Mouse (Mus musculus) spleen, postnatal 10 days (tissue): Measurements from ENCODE around the gene Cuta.

Experiments
- DNase-seq, 2 experiments: peaks; one replicate each; pipeline ENCODE4 v3.0.0; 2021 to 2022; ENCODE audit warnings: low spot score in 2 of 2

The Cuta gene

GRCm38 (mm10) chr17:26956309-26956708, 16.9 kb upstream of the Cuta start:
- DNase-seq = peak in 1 of 2 experiments; percentile 15

GRCm38 (mm10) chr17:26953726-26954125, 14.4 kb upstream of the Cuta start:
- no peak for DNase-seq

- DNase-seq = peak in 1 of 2 experiments; percentile 17
These were observed 13.8 kb upstream of the Cuta start for GRCm38 (mm10) chr17:26953201-26953600.

- no peak for DNase-seq
These were observed 12.8 kb upstream of the Cuta start for GRCm38 (mm10) chr17:26951952-26952877.

- DNase-seq = peak in 1 of 2 experiments; percentile 88
These were observed 12.0 kb upstream of the Cuta start for GRCm38 (mm10) chr17:26951406-26951805.

GRCm38 (mm10) chr17:26950560-26951288, 11.4 kb upstream of the Cuta start:
- DNase-seq = no peak

- no peak for DNase-seq
These were observed 10.5 kb upstream of the Cuta start for GRCm38 (mm10) chr17:26949866-26950265.

- DNase-seq = no peak
These were observed 9.7 kb upstream of the Cuta start for GRCm38 (mm10) chr17:26949051-26949577.

- DNase-seq = peak; percentile 61 to 73
These were observed 9.1 kb upstream of the Cuta start for GRCm38 (mm10) chr17:26948316-26949050.

- DNase-seq = no peak
These were observed 8.1 kb upstream of the Cuta start for GRCm38 (mm10) chr17:26947231-26948100.

- peak in 1 of 2 experiments; percentile 71 for DNase-seq
These were observed 7.2 kb upstream of the Cuta start for GRCm38 (mm10) chr17:26946567-26946966.

- DNase-seq = no peak
These were observed 6.6 kb upstream of the Cuta start for GRCm38 (mm10) chr17:26945824-26946495.

- DNase-seq = no peak
These were observed 2.6 kb upstream of the Cuta start for GRCm38 (mm10) chr17:26941841-26942570.

- DNase-seq = peak in 1 of 2 experiments; percentile 55
These were observed 1.8 kb upstream of the Cuta start, which contains the start of gene Syngap1 for GRCm38 (mm10) chr17:26941031-26941789. Gene Syngap1 (plus strand): TSS chr17:26941253.

- no peak for DNase-seq
These were observed 568 bp upstream of the Cuta start for GRCm38 (mm10) chr17:26939973-26940300.

GRCm38 (mm10) chr17:26938731-26939130, 638 bp downstream of the Cuta start:
- DNase-seq = peak in 1 of 2 experiments; percentile 51

- DNase-seq = peak in 1 of 2 experiments; percentile 17
These were observed 1.3 kb downstream of the Cuta start for GRCm38 (mm10) chr17:26937883-26938695.
